Mouse (Mus musculus): ENCODE measurements at regions not wholly inside any gene's neighbourhood (a gene's known extent, or its start where the extent isn't known, plus 50 kb on each side); places are given as distances from the start of the nearest gene placed in this dataset.

- TF ChIP-seq CTCF (IDR thresholded peaks at IDR 0.05; ENCODE audit: low read depth, low read length) (no peak), POLR2A (IDR thresholded peaks at IDR 0.05; ENCODE audit: insufficient read depth, low read length) (no peak), EP300 (IDR thresholded peaks at IDR 0.05; ENCODE audit: insufficient read depth, low read depth, low read length) (no peak)
These were observed 557.6 kb upstream of the Ptbp2 start for GRCm38 (mm10) chr3:120341882-120342281.

Measured in ES-Bruce4 (cell line).